Mouse (Mus musculus): Measurements from ENCODE around the gene Mapk14. TPM values are rescaled to one million over a fixed set of nuclear protein-coding genes. Genes with fewer than 3 reads are reported as not detected.

Mapk14 gene
- polyA plus RNA-seq, 1 experiment from 2014 or later = 25.2 TPM

DNA sequence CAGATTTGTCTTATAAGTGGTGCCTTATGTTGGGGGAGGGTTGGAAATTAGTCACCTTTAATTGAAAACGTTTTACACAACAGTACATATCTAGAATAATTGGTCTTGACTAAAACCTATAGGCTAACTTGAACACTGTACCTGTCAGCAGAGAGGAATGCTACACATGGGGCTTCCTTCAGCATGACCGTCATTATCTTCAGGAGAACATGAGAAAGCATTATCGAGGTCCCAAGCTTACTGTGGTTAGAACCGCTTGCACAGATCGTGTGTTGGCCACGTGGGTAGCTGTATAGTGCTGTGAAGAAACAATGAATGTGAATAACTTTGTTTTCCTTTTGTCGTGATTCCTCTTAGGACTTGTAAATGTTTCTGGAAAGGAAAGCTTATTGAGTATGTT lies 8.7 kb downstream of the Mapk14 start:
- H3K27ac ChIP-seq (replicated peaks) = no peak overlapping the region
- no peak for ATAC-seq (ENCODE audit: low FRiP score)

GRCm38 (mm10) chr17:28701171-28701570 lies 10.0 kb downstream of the Mapk14 start:
- 96% methylated on average over 4 of the region's 4 CpGs for WGBS
- Histone ChIP-seq H3K9ac (replicated peaks) (no peak overlapping the region), H3K4me3 (replicated peaks) (no peak overlapping the region), H3K36me3 (no peaks in the 10 kb centered on the region), H3K27ac (replicated peaks) (no peak overlapping the region), H3K4me2 (no peak overlapping the region), H3K9me3 (replicated peaks) (no peaks in the 10 kb centered on the region), H3K4me1 (peaks cover 25% of the 10 kb centered on the region), H3K27me3 (replicated peaks) (no peaks in the 10 kb centered on the region)
- ATAC-seq (ENCODE audit: low FRiP score) = no peak

More for the DNA sequence above, 8.7 kb downstream of the Mapk14 start:
- peaks cover 35% of the 10 kb centered on the region for H3K4me1 ChIP-seq
- H3K4me3 ChIP-seq (replicated peaks) = no peak overlapping the region
- no peaks in the 10 kb centered on the region for H3K9me3 ChIP-seq (replicated peaks)
- H3K27me3 ChIP-seq (replicated peaks) = no peaks in the 10 kb centered on the region
- 87% methylated on average over 7 of the region's 7 CpGs for WGBS
- no peaks in the 10 kb centered on the region for H3K36me3 ChIP-seq
- no peak overlapping the region for H3K9ac ChIP-seq (replicated peaks)
- no peak overlapping the region for H3K4me2 ChIP-seq

- no peaks in the 10 kb centered on the region for H3K36me3 ChIP-seq
- H3K27me3 ChIP-seq (replicated peaks) = no peaks in the 10 kb centered on the region
- H3K4me1 ChIP-seq = peaks cover 20% of the 10 kb centered on the region
- no peak overlapping the region for H3K9ac ChIP-seq (replicated peaks)
- no peaks in the 10 kb centered on the region for H3K9me3 ChIP-seq (replicated peaks)
- 93% methylated on average over 3 of the region's 3 CpGs for WGBS
- no peak overlapping the region for H3K4me3 ChIP-seq (replicated peaks)
- H3K27ac ChIP-seq (replicated peaks) = no peak overlapping the region
- ATAC-seq (ENCODE audit: low FRiP score) = no peak
- no peak overlapping the region for H3K4me2 ChIP-seq
Measured at GRCm38 (mm10) chr17:28701737-28702136, 10.6 kb downstream of the Mapk14 start.

DNA sequence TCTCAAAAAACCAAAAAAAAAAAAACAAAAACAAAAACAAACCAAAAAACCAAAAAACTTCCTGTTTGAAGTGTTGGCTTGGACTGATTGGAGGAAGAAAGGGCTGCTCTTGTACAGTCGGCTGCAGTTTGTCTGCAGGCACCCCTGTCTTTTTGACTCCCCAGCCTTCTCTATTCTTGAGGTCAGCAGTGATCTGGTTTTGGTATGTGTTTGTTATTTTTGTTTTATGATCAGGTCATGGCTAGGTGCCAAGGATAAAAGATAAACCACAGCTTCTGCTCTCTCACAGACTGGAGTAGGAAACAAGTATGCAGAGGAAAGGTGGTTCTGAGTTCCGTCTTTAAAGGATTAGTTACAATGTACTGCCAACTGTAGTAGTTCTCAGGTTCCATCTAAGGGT lies 11.5 kb downstream of the Mapk14 start:
- Histone ChIP-seq H3K4me1 (peaks cover 11% of the 10 kb centered on the region), H3K27ac (replicated peaks) (no peak overlapping the region), H3K4me3 (replicated peaks) (no peak overlapping the region), H3K9ac (replicated peaks) (no peak overlapping the region), H3K4me2 (no peak overlapping the region), H3K36me3 (no peaks in the 10 kb centered on the region), H3K9me3 (replicated peaks) (no peaks in the 10 kb centered on the region), H3K27me3 (replicated peaks) (no peaks in the 10 kb centered on the region)
- WGBS = 79% methylated on average over 2 of the region's 2 CpGs
- ATAC-seq (ENCODE audit: low FRiP score) = no peak

GRCm38 (mm10) chr17:28706697-28707096 lies 15.6 kb downstream of the Mapk14 start:
- ATAC-seq (ENCODE audit: low FRiP score) = no peak
- Histone ChIP-seq H3K4me2 (no peak overlapping the region), H3K4me1 (peaks cover 8% of the 10 kb centered on the region; the same call in 1 of the 2 replicates), H3K4me3 (replicated peaks) (no peak overlapping the region), H3K27ac (replicated peaks) (no peak overlapping the region), H3K9ac (replicated peaks) (no peak overlapping the region), H3K36me3 (no peaks in the 10 kb centered on the region), H3K27me3 (replicated peaks) (no peaks in the 10 kb centered on the region), H3K9me3 (replicated peaks) (no peaks in the 10 kb centered on the region)
- 41% methylated on average over 1 of the region's 1 CpGs for WGBS

DNA sequence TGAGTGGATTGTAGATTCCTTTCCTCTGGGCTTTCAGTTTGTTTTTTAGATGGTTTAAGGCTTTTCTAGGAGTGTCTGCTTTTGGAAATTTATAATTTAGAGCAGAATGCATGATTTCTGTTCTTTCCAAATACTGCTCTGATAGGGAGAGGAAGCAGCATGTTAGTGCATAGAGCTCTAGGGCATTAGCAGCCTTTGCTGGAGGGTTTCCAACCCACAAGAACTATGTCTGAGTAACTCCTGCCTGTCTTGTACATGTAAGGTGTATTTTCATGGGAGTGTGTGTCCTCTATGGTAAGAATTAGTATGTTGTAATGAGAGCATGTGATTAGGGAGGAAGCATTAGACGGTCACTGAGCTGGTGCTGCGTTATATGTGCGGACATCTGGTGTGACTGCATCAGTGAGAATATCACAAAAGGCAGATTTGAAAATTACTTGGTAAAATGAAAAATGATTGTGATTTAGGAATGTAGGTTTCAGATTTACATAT lies 16.1 kb downstream of the Mapk14 start:
- H3K27me3 ChIP-seq (replicated peaks) = no peaks in the 10 kb centered on the region
- no peak overlapping the region for H3K4me3 ChIP-seq (replicated peaks)
- H3K9me3 ChIP-seq (replicated peaks) = no peaks in the 10 kb centered on the region
- whole genome bisulfite sequencing = 83% methylated on average over 3 of the region's 3 CpGs
- H3K27ac ChIP-seq (replicated peaks) = no peak overlapping the region
- peaks cover 10% of the 10 kb centered on the region; the same call in 1 of the 2 replicates for H3K4me1 ChIP-seq
- ATAC-seq (ENCODE audit: low FRiP score) = no peak
- H3K36me3 ChIP-seq = no peaks in the 10 kb centered on the region
- H3K4me2 ChIP-seq = no peak overlapping the region
- H3K9ac ChIP-seq (replicated peaks) = no peak overlapping the region

- H3K9ac ChIP-seq (replicated peaks) = no peak overlapping the region
- 93% methylated on average over 2 of the region's 2 CpGs for WGBS
Measured at GRCm38 (mm10) chr17:28707816-28708215, 16.7 kb downstream of the Mapk14 start.

GRCm38 (mm10) chr17:28708989-28709388 lies 17.9 kb downstream of the Mapk14 start:
- WGBS = 56% methylated on average over 2 of the region's 2 CpGs
- no peaks in the 10 kb centered on the region for H3K27me3 ChIP-seq (replicated peaks)

More at GRCm38 (mm10) chr17:28707816-28708215, 16.7 kb downstream of the Mapk14 start:
- Histone ChIP-seq H3K27ac (replicated peaks) (no peak overlapping the region), H3K9me3 (replicated peaks) (no peaks in the 10 kb centered on the region), H3K36me3 (no peaks in the 10 kb centered on the region), H3K4me1 (peaks cover 10% of the 10 kb centered on the region; the same call in 1 of the 2 replicates), H3K27me3 (replicated peaks) (no peaks in the 10 kb centered on the region), H3K4me3 (replicated peaks) (no peak overlapping the region), H3K4me2 (no peak overlapping the region)
- no peak for ATAC-seq (ENCODE audit: low FRiP score)

DNA sequence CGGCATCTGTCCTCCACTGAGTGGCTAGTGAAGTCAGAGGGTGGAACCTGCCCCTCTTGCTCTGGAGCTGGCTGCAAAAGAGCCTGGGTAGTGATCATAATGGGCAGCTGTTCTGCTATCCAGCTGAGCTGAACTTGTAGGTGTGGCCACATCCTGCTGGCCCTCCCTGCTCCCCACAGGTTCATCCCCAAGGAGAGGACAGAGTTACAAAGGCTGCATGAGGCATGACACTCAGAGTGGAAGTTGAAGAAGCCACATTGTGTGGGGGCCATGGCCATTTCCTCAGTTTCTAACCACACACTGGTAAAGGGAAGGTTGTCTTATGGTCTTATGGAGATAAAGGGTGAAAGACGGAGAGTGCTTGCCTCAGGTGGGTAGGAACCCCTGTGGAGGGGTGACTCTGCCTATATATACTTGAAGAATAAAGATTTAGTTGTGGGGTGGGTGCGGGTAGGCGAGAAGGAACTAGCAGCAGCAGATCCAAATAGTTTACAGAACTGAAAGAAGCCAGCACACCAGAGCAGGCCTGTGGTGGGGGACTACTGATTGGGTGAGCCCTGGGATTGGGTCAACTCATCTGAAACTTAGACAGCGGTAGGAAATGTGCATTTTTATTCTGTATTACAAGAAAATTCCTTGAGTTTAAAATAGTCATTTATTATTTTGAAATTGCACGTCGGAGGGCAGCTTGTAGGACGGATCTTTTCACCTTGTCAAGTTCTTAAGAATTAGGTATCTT lies 18.6 kb downstream of the Mapk14 start:
- 87% methylated on average over 8 of the region's 8 CpGs for WGBS
- Histone ChIP-seq H3K36me3 (peaks cover 11% of the 10 kb centered on the region), H3K9ac (replicated peaks) (no peak overlapping the region), H3K4me1 (peaks cover 10% of the 10 kb centered on the region; the same call in 1 of the 2 replicates), H3K4me2 (no peak overlapping the region), H3K27me3 (replicated peaks) (no peaks in the 10 kb centered on the region), H3K4me3 (replicated peaks) (no peak overlapping the region), H3K27ac (replicated peaks) (no peak overlapping the region), H3K9me3 (replicated peaks) (no peaks in the 10 kb centered on the region)
- no peak for ATAC-seq (ENCODE audit: low FRiP score)

More at GRCm38 (mm10) chr17:28708989-28709388, 17.9 kb downstream of the Mapk14 start:
- Histone ChIP-seq H3K4me2 (no peak overlapping the region), H3K4me3 (replicated peaks) (no peak overlapping the region), H3K9ac (replicated peaks) (no peak overlapping the region), H3K27ac (replicated peaks) (no peak overlapping the region), H3K36me3 (peaks cover 5% of the 10 kb centered on the region), H3K4me1 (peaks cover 10% of the 10 kb centered on the region; the same call in 1 of the 2 replicates), H3K9me3 (replicated peaks) (no peaks in the 10 kb centered on the region)
- ATAC-seq (ENCODE audit: low FRiP score) = no peak

DNA sequence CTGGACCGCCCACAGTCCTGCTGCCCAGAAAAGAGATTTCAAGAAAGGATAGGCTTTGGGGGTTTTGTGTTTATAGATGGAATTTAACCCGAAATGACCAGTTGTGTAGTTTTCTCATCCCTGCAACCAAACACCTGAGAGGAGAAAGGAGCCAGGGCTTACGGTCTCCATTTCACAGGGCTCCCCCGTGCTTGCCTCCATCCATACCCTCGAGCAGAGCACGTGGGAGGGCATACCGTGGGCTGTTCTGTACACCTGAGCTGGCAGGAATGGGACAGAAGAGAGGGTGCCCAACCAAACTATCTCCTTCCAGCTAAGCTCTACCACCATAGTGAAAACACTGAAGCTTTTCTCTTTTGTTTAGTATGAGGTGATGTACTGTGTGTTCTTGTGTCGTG lies 19.2 kb downstream of the Mapk14 start:
- H3K27ac ChIP-seq (replicated peaks) = no peak overlapping the region
- no peaks in the 10 kb centered on the region for H3K9me3 ChIP-seq (replicated peaks)
- H3K4me1 ChIP-seq = peaks cover 10% of the 10 kb centered on the region; the same call in 1 of the 2 replicates
- no peak overlapping the region for H3K4me2 ChIP-seq
- H3K27me3 ChIP-seq (replicated peaks) = no peaks in the 10 kb centered on the region
- H3K4me3 ChIP-seq (replicated peaks) = no peak overlapping the region
- no peak overlapping the region for H3K9ac ChIP-seq (replicated peaks)
- WGBS = 90% methylated on average over 8 of the region's 8 CpGs
- peaks cover 17% of the 10 kb centered on the region for H3K36me3 ChIP-seq
- ATAC-seq (ENCODE audit: low FRiP score) = no peak

DNA sequence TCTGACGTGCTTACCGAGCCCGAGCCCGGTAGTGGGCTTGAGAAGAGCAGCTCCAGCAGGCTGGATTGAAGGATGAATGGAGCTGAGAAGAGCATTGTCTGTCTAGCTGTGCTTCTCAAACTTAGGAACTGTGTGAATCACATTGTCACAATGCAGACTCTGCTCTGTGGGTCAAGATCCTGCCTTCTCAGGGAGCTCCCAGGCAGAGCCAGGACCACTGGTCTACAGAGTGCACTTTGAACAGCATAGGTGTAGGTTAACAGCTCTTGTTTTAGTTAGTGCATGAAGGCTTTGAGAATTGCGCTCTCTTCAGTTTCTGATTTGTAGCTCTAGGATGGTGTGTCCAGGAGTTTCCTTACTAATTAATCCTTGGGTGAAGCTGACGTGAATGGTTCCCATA lies 20.1 kb downstream of the Mapk14 start:
- no peak overlapping the region for H3K9ac ChIP-seq (replicated peaks)
- H3K36me3 ChIP-seq = peaks cover 25% of the 10 kb centered on the region
- H3K9me3 ChIP-seq (replicated peaks) = no peaks in the 10 kb centered on the region
- ATAC-seq (ENCODE audit: low FRiP score) = no peak
- H3K27me3 ChIP-seq (replicated peaks) = no peaks in the 10 kb centered on the region
- H3K4me2 ChIP-seq = no peak overlapping the region
- H3K4me1 ChIP-seq = peaks cover 10% of the 10 kb centered on the region; the same call in 1 of the 2 replicates
- H3K27ac ChIP-seq (replicated peaks) = no peak overlapping the region
- no peak overlapping the region for H3K4me3 ChIP-seq (replicated peaks)
- WGBS = 93% methylated on average over 6 of the region's 6 CpGs

- H3K27me3 ChIP-seq (replicated peaks) = no peaks in the 10 kb centered on the region
- H3K36me3 ChIP-seq = peaks cover 36% of the 10 kb centered on the region
- H3K27ac ChIP-seq (replicated peaks) = no peak overlapping the region
- WGBS = 84% methylated on average over 6 of the region's 6 CpGs
- no peak for ATAC-seq (ENCODE audit: low FRiP score)
- no peaks in the 10 kb centered on the region for H3K9me3 ChIP-seq (replicated peaks)
- no peak overlapping the region for H3K4me3 ChIP-seq (replicated peaks)
- peaks cover 10% of the 10 kb centered on the region; the same call in 1 of the 2 replicates for H3K4me1 ChIP-seq
- H3K9ac ChIP-seq (replicated peaks) = no peak overlapping the region
- H3K4me2 ChIP-seq = no peak overlapping the region
Measured at GRCm38 (mm10) chr17:28712305-28712704, 21.2 kb downstream of the Mapk14 start.

All from neural tube, embryonic 15.5 days (tissue).